Mouse (Mus musculus): ENCODE data around the gene Ubtd1. TPM values are rescaled to one million over a fixed set of nuclear protein-coding genes. Genes with fewer than 3 reads are reported as not detected.

Gene Ubtd1
- total RNA-seq, 2 experiments from 2014 or later = 14.5 to 15.1 TPM

GRCm38 (mm10) chr19:42015001-42015400 lies 33.4 kb downstream of the Ubtd1 start:
- H3K27ac ChIP-seq = no peak overlapping the region
- TF ChIP-seq CTCF (IDR thresholded peaks at IDR 0.05) = no peak

GRCm38 (mm10) chr19:42016251-42016650 lies 34.7 kb downstream of the Ubtd1 start:
- no peak for DNase-seq
- H3K4me3 ChIP-seq = no peak overlapping the region
- intact Hi-C loops (cut with DNase I) = no loop called here
- no peak for TF ChIP-seq CTCF (IDR thresholded peaks at IDR 0.05)
- peak overlapping the region; percentile 87 for H3K27ac ChIP-seq

More at GRCm38 (mm10) chr19:42015001-42015400, 33.4 kb downstream of the Ubtd1 start:
- DNase-seq = no peak
- H3K4me3 ChIP-seq = no peak overlapping the region
- intact Hi-C loops (cut with DNase I) = no loop called here

GRCm38 (mm10) chr19:42016840-42017239 lies 35.3 kb downstream of the Ubtd1 start:
- no peak for TF ChIP-seq CTCF (IDR thresholded peaks at IDR 0.05)
- H3K4me3 ChIP-seq = peak overlapping the region; percentile 45
- intact Hi-C loops (cut with DNase I) = no loop called here
- DNase-seq = peak; percentile 67
- H3K27ac ChIP-seq = peak overlapping the region; percentile 87

GRCm38 (mm10) chr19:42017399-42018247 lies 36.1 kb downstream of the Ubtd1 start:
- Histone ChIP-seq H3K27ac (peak overlapping the region; percentile 87), H3K4me3 (peak overlapping the region; percentile 45)
- peak; percentile 83 for DNase-seq
- intact Hi-C loops (cut with DNase I) = no loop called here
- no peak for TF ChIP-seq CTCF (IDR thresholded peaks at IDR 0.05)

GRCm38 (mm10) chr19:42019011-42019522 lies 37.5 kb downstream of the Ubtd1 start:
- intact Hi-C loops (cut with DNase I) = no loop called here
- H3K4me3 ChIP-seq = no peak overlapping the region
- TF ChIP-seq CTCF (IDR thresholded peaks at IDR 0.05) = no peak
- H3K27ac ChIP-seq = peak overlapping the region; percentile 29
- no peak for DNase-seq

GRCm38 (mm10) chr19:42021681-42022541 lies 40.3 kb downstream of the Ubtd1 start:
- intact Hi-C loops (cut with DNase I) = no loop called here
- Histone ChIP-seq H3K4me3 (no peak overlapping the region), H3K27ac (peak overlapping the region; percentile 73)
- TF ChIP-seq CTCF (IDR thresholded peaks at IDR 0.05) = no peak
- DNase-seq = peak; percentile 66

GRCm38 (mm10) chr19:42022542-42022848 lies 40.9 kb downstream of the Ubtd1 start:
- no peak for TF ChIP-seq CTCF (IDR thresholded peaks at IDR 0.05)
- DNase-seq = peak; percentile 71
- H3K4me3 ChIP-seq = no peak overlapping the region
- peak overlapping the region; percentile 73 for H3K27ac ChIP-seq
- intact Hi-C loops (cut with DNase I) = no loop called here

- Histone ChIP-seq H3K4me3 (no peak overlapping the region), H3K27ac (peak overlapping the region; percentile 48)
- intact Hi-C loops (cut with DNase I) = loop anchor here (2.0 to 5.0 kb wide), 2 partner anchors 45 to 129 kb away; partner anchors contain the start of genes Mms19, Rrp12 and Ubtd1
- DNase-seq = peak; percentile 88
- TF ChIP-seq CTCF (IDR thresholded peaks at IDR 0.05) = peak; percentile 98
These were observed 44.6 kb downstream of the Ubtd1 start for GRCm38 (mm10) chr19:42026158-42026557.

- H3K27ac ChIP-seq = peak overlapping the region; percentile 80
- H3K4me3 ChIP-seq = peak overlapping the region; percentile 21; the same call in 1 of the 2 replicates
- no peak for TF ChIP-seq CTCF (IDR thresholded peaks at IDR 0.05)
- intact Hi-C loops (cut with DNase I) = no loop called here
- DNase-seq = peak; percentile 43
These were observed 49.5 kb downstream of the Ubtd1 start for GRCm38 (mm10) chr19:42031112-42031511.

- peak; percentile 79 for DNase-seq
- H3K27ac ChIP-seq = peak overlapping the region; percentile 77
- intact Hi-C loops (cut with DNase I) = no loop called here
These were observed 52.0 kb downstream of the Ubtd1 start for GRCm38 (mm10) chr19:42033611-42034010.

GRCm38 (mm10) chr19:42034146-42034775 lies 52.7 kb downstream of the Ubtd1 start:
- intact Hi-C loops (cut with DNase I) = no loop called here

More at GRCm38 (mm10) chr19:42033611-42034010, 52.0 kb downstream of the Ubtd1 start:
- no peak overlapping the region for H3K4me3 ChIP-seq
- no peak for TF ChIP-seq CTCF (IDR thresholded peaks at IDR 0.05)

GRCm38 (mm10) chr19:42034881-42035455 lies 53.4 kb downstream of the Ubtd1 start:
- TF ChIP-seq CTCF (IDR thresholded peaks at IDR 0.05) = no peak
- DNase-seq = peak; percentile 22
- Histone ChIP-seq H3K27ac (peak overlapping the region; percentile 77), H3K4me3 (peak overlapping the region; percentile 34)
- intact Hi-C loops (cut with DNase I) = loop anchor here (1.0 to 5.0 kb wide), 3 partner anchors 34 to 132 kb away; no protein-coding TSS in a partner anchor

More at GRCm38 (mm10) chr19:42034146-42034775, 52.7 kb downstream of the Ubtd1 start:
- Histone ChIP-seq H3K27ac (peak overlapping the region; percentile 77), H3K4me3 (no peak overlapping the region)
- TF ChIP-seq CTCF (IDR thresholded peaks at IDR 0.05) = no peak
- peak; percentile 46 for DNase-seq
